Mouse (Mus musculus) leukemia stem cell, adult 10-12 weeks (primary cell): Measurements from ENCODE around the gene Foxa2. TPM values are rescaled to one million over a fixed set of nuclear protein-coding genes. Genes with fewer than 3 reads are reported as not detected.

Source experiments
- polyA plus RNA-seq: library from polyadenylated mRNA; stranded (reverse); fragments of >175 nt; gene quantifications from 2 replicates; pipeline ENCODE4 v1.2.3, GENCODE M21; 2012; ENCODE audit warnings: low replicate concordance

Foxa2 gene
- polyA plus RNA-seq, result not detected in 2 replicates

GRCm38 (mm10) chr2:148046799-148047165 lies at the start of gene Foxa2:
Foxa2 (minus strand) TSS chr2:148046969.

